Mouse (Mus musculus) kidney, adult 9 months (tissue): ENCODE results near the gene Rbm19.
A peak's percentile ranks its signal among the peaks of the same experiment; 100 is the strongest.

ENCODE experiments used
- DNase-seq: peaks from one replicate; pipeline ENCODE4 v3.0.0; 2022

The Rbm19 gene

DNA sequence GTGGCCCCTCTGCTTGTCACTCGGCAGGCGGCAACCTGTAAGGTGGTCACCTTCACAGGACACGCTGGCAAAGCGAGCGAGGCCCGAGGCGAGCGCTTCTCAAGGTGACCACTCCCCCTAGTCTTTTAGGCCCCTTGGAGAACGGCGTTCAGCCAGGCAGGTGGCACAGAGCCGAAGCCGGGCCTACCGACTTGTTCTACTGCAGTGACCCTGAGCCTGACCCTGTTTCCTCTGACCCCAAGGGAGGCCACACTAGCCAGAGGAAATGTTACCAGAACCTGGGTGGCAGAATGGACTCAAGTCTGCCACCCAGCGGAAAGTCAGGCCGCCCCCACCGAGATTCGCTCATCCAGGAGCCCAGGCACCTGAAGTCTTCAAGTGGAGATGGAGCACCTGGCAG lies 94.9 kb downstream of the Rbm19 start:
- DNase-seq: peak; percentile 26

DNA sequence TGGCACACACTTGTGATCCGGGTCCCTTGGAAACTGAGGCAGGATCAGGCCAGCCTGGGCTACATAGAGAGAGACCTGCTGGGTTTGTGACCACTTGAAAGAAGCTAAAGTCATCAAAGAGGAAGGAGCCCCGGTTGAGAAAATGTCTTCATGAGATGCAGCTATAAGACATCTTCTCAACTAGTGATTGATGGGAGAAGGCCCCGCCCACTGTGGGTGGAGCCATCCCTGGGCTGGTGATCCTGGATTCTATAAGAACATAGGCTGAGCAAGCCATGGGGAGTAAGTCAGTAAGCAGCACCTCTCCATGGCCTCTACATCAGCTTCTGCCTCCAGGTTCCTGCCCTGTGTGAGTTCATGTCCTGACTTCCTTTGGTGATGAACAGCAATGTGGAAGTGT lies 98.2 kb downstream of the Rbm19 start:
- DNase-seq: no peak

DNA sequence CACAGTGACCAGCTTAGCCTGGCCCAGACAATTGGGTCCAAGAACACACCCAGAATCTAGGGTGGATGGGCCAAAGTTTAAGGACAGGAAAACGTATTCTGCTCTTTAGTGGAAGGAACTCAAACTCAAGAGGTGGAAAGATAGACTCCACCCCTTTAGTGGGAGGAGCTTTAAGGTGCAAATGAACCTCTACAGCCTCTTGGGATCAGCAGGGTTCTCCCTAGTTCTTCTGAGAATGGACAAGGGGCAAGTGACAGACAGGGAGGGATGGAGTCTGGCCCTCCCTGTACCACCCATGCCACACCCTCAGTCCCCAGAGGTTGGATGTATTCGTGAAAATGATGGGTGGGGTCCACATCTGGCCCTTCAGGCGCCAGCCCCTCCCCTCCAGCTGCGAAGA lies 105.0 kb downstream of the Rbm19 start:
- DNase-seq: no peak

DNA sequence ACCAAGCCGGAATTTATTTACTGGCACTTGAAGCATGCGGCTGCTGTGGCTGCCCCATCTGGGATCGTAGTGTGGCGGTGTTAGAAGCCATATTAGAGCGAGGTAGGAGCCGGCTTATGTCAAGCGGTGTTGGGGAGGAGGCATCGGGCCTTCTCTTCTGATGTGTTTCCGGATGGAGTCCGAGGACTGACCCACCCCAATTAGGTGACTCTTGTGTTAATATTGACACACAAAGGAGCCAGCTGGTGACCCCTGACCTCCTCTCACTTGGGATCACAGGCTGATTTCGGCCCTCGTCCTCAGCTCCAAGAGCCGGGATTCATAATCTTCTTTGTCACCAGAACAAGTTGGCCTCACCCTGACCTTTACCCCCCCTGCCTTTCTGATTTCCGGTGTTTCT lies 109.1 kb downstream of the Rbm19 start:
- no peak for DNase-seq

- peak; percentile 8 for DNase-seq
Measured at GRCm38 (mm10) chr5:120228613-120229409, 112.5 kb downstream of the Rbm19 start.

DNA sequence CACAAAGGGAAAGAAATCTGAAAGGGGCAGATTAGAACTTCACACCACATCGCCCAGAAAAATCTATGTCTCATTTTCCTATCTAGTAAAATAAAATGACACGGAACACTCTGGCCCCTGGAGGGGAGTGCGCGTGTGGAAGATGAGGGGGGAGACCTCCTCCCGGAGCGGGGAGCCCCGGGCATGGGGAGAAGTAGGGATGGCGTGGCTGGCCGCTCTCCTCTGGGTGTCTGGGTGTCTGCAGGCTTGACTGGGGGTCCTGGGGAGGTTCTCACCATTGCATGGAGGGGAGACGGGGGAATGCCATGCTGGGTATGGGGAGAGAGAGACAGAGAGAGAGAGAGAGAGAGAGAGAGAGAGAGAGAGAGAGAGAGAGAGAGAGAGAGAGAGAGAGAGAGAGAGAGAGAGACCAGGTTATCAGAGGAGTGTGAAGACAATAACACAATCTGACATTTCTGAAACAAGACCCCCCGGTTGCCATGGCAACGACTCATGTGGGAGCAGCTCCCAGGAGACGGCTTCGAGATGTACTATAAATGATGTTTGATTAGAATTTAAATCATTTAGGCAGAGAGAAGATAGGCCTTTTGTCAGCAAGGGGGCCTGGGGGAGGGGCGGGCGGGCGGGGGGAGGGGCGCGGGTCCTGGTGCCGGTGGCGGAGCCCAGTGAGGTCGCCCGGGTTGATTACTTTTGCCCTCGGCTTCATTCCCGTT lies 115.3 kb downstream of the Rbm19 start:
- no peak for DNase-seq

- no peak for DNase-seq
Measured at GRCm38 (mm10) chr5:120235147-120235546, 118.9 kb downstream of the Rbm19 start.

GRCm38 (mm10) chr5:120235571-120235970 lies 119.3 kb downstream of the Rbm19 start:
- DNase-seq: no peak

- no peak for DNase-seq
Measured at GRCm38 (mm10) chr5:120240071-120240470, 123.8 kb downstream of the Rbm19 start.

- no peak for DNase-seq
Measured at GRCm38 (mm10) chr5:120245336-120245735, 129.1 kb downstream of the Rbm19 start.
